Mouse (Mus musculus): ENCODE measurements around the gene Reln. TPM values are rescaled to one million over a fixed set of nuclear protein-coding genes. Genes with fewer than 3 reads are reported as not detected.
A peak's percentile ranks its signal among the peaks of the same experiment; 100 is the strongest.

Reln gene
- total RNA-seq, 2 experiments from 2014 or later, result 11.0 to 13.5 TPM

DNA sequence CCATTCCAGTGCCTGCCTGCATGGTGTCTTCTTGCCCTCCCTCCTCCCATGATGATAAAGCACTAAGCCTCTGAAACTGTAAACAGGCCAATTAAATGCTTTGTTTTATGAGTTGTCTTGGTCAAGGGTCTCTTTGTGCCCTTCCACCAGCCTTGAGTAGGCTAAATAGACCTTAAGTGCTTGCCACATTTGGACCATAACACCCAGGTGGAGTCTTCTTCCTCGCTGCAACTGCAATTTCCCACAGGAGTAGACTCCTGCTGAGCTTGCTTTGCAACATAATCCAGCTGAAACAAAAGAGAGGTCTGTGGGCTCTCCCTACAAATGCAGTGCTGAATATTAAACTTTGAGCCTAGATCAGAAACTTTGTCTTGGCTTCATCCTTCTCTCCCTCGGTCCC lies 35.5 kb downstream of the Reln start:
- no peak for DNase-seq (ENCODE audit: low spot score in 2 of 2)

DNA sequence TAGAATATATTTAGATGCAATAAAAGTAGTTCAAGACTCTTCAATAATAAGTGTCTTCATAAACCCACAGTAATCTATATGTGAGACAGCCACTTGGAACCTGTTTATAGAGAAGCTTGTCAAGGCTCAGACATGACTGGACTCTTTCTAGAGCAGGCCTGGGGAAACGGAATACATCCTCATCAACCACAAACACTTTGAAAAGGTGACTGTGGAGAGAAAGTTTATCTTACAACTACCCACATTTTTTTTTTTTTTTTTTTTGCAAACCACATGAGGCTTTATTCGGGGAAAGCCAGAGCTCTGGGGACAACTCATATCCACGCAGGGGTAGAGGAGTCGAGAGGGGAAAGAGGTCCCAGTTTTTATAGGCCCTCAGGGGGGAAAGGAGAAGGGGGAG lies 36.6 kb downstream of the Reln start:
- DNase-seq (ENCODE audit: low spot score in 2 of 2), result no peak

- no peak for DNase-seq (ENCODE audit: low spot score in 2 of 2)
These were observed 37.4 kb downstream of the Reln start for GRCm38 (mm10) chr5:22307072-22307471.

- no peak for DNase-seq (ENCODE audit: low spot score in 2 of 2)
These were observed 40.8 kb downstream of the Reln start for GRCm38 (mm10) chr5:22303709-22304108.

DNA sequence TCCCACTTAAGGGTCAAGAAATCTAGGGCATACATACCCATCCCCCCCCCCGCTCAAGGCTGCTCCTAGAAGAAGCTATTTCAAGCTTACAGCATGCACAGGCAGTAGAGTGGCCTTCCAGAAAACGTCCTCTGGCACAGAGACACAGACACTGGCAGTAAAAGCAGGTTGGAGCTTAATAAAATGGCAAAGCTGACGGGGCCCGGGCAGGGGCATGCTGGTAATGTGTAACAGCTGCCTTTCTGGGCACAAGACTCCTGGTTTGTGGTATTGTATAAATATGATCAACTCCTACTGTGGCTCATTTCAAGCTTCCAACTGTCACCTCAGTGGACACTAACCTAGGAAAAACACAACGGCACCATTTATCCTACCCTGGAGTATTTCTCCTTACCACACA lies 42.2 kb downstream of the Reln start:
- peak in 1 of 2 experiments; percentile 34 for DNase-seq (ENCODE audit: low spot score in 2 of 2)

GRCm38 (mm10) chr5:22300788-22301187 lies 43.7 kb downstream of the Reln start:
- no peak for DNase-seq (ENCODE audit: low spot score in 2 of 2)

DNA sequence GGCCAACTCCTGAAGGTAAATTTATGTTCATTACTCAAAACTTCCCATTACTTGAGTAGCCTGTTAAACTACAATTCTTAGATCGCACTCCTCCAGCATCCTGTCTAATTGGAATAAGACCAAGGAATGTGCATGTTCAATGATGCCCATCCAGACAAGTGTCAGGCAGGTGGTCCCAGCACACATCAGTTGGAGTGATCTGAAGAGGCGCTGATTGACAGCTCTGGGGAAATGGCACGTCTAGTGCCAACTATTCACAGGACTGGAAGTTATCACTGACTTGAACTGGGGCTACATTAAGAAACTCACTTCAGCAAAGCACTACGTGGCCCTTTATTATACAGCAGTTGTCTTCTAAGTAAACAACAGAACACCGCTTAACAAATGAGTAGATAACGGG lies 44.5 kb downstream of the Reln start:
- no peak for DNase-seq (ENCODE audit: low spot score in 2 of 2)

DNA sequence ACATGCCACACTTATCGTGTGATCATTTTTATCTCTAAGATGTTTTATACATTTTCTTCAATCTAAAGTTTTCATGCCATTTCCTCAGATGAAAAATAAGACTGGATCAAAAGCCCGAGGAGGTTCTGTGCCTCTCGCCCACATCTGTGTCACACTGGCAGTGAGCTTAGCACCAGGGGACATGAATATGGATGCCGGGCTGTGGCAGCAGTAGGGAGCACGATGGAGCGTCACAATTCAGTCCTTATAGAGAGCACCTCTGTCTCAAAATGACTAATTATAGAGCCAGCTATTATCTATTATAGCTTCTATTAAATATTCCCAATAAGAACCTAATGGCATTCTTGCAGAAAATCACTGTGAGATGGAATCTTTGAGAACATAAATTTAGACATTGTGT lies 49.3 kb downstream of the Reln start:
- no peak for DNase-seq (ENCODE audit: low spot score in 2 of 2)

DNA sequence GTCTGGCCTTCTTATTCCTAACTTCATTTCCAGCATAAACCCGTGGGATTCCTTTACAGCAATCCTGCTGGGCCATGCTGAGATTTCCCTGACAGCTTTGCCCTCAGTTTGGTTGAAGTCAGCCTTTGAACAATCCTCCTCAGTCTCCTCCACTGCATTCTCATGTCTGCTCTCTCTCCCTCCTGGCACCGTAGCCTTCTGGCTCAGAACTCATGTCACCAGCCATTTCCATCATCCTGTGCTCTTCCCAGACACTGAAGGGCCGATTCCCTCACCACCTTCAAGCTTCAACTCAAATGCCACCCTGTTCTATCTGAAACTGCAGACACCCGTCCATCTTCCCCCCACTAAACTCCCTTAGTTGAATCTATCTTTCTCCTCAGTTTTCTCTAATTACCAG lies 53.1 kb downstream of the Reln start:
- no peak for DNase-seq (ENCODE audit: low spot score in 2 of 2)

DNA sequence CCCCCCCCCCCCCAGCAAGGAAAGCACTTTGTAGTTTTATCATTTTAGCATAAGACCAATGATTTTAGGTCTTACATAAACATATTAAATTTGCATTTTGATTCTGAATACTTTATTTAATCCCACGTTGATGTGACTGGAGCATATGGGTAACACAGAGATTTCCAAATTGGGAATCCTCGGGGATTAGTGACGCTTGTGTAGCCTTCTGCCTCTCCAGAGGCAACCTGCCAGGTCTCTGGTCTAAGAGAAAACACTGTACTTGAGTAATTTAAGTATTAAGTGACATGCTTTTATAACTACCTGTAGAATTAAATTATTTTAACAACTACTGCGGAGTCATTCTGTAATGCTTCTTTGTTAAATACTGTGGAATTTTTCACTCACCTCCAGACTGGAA lies 59.1 kb downstream of the Reln start:
- no peak for DNase-seq (ENCODE audit: low spot score in 2 of 2)

DNA sequence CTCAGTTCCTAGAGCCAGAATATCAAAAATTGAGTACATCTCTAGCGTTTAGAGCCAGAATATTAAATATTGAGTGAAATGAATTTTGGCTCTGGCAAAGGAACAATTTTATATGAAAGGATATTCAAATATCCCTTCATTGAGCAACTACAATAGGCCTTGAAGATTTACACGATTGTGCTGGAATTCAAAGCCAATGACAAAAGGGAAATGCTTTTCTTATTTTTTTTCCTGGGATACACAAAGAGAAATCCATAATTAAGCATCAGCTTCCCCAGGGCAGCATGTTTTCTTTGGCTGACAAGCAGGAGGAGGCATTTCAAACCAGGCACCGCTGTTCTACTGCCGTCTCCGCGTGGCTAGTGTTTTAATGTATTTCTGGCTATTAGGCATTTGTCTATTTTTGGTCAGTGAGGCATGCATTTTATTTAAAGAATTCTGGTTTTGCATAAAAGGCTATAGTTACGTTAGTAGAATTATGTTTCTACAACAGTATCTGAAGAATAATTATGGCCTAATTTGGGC lies 62.3 kb downstream of the Reln start:
- no peak for DNase-seq (ENCODE audit: low spot score in 2 of 2)

GRCm38 (mm10) chr5:22280534-22281164 lies 63.9 kb downstream of the Reln start:
- DNase-seq (ENCODE audit: low spot score in 2 of 2), result no peak

GRCm38 (mm10) chr5:22279201-22279600 lies 65.3 kb downstream of the Reln start:
- no peak for DNase-seq (ENCODE audit: low spot score in 2 of 2)

GRCm38 (mm10) chr5:22274134-22274533 lies 70.4 kb downstream of the Reln start:
- no peak for DNase-seq (ENCODE audit: low spot score in 2 of 2)

GRCm38 (mm10) chr5:22266489-22267301 lies 77.8 kb downstream of the Reln start:
- no peak for DNase-seq (ENCODE audit: low spot score in 2 of 2)

DNA sequence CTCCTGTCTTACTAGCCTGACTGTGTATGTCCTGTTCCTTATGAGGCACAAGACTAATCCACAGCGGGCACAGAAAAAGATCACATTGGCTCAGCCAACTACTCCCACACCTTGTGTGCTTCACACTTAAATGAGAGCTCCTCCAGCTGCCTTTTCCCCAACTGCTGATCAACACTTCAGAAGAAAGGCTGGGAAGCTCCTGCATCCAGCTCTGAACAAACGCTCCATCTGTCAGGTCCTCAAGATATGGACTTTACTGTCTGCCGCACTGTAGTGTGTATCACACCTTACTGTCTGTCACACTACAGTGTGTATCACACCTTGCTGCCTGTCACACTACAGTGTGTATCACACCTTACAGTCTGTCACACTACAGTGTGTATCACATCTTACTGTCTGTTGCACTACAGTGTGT lies 82.1 kb downstream of the Reln start:
- no peak for DNase-seq (ENCODE audit: low spot score in 2 of 2)

DNA sequence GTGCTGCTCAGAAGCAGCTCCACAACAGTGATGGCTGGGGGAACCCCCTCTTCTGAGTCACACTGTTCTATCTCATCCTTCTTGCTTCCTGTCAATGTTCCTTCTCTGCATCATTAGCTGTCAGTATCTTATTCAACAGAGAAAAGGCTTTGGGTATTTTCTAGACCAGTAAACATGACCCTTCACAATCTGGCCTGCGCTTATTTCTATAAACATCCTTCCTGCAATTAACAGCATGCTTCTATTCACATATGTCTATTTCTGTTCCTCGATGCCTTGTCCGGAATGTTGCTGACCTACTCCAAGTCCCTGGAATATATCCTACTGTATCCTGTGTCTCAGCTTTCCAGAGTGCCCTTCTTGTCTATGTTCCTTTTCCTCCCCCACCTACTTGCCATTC lies 89.2 kb downstream of the Reln start:
- DNase-seq (ENCODE audit: low spot score in 2 of 2), result no peak

DNA sequence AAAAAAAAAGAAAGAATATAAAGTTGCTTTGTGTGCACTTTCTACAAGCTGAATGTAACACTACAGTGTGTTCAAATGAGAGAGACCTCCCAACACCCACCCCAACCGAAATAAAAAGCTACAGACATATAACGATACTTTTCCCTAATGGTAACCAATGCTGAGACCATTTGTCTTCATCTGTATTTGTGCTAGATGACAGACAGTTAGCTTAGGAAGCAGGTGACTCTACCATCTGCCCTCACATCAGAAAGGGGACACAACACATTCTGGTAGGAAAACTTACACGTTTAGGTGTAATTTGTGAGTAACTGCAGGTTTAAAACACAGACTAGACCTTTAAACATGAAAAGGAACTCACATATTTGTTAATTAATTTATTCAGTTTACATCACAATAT lies 90.6 kb downstream of the Reln start:
- no peak for DNase-seq (ENCODE audit: low spot score in 2 of 2)

- no peak for DNase-seq (ENCODE audit: low spot score in 2 of 2)
These were observed 91.2 kb downstream of the Reln start for GRCm38 (mm10) chr5:22253318-22253717.

DNA sequence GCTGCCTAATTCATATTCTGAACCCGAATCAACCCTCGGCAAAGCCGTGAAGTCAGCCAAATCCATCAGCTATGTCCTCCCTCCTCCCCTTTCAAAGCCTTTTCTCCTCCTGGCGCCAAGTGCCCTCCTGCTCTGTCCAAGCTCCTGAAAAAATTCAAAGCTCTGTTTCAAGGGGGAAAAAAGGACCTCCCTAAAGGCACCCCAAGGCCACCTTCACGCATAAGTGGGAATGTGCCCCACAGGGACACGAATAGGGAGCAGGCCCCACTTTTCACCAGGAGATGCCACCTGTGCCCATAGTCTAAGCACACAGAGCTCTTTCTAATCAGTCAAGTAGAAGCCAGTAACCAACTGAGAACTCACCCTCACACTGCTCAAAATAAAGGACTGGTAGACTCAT lies 96.7 kb downstream of the Reln start:
- no peak for DNase-seq (ENCODE audit: low spot score in 2 of 2)

DNA sequence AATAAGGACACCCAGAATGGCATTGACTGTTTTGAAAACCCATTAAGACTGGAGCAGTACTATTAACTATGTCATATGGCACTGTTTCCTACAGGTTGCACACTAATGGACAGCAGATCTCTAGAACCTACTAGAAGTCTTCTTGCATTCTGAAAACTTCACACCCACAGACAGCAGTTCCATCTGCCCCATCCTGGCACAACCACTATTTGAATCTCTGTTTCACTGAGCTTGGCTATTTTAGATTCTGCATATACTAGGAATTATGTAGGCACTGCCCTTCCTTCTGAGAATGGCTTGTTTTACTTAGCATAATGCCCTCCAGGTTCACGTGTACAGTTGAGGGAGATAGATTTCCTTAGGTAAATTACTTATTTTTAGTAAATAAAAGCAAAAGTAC lies 99.4 kb downstream of the Reln start:
- no peak for DNase-seq (ENCODE audit: low spot score in 2 of 2)

DNA sequence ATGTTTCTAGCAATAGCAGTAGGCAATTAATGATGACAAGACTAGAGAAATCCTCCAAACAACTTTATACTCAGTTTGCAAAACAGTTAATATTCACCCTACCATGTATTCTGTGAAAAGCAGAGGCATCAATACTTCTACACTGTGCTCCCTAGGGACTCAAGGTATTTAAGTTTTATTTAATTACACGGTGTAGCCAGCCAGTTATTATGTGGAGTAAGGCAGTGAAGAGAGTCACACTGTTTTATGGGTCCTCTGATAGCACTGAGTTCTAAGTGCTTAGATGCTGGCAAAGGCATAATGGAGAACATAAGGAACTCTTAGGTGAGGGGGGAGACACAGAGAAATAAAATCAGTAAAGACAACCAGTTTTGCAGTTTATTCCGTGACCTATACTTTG lies 101.0 kb downstream of the Reln start:
- no peak for DNase-seq (ENCODE audit: low spot score in 2 of 2)

DNA sequence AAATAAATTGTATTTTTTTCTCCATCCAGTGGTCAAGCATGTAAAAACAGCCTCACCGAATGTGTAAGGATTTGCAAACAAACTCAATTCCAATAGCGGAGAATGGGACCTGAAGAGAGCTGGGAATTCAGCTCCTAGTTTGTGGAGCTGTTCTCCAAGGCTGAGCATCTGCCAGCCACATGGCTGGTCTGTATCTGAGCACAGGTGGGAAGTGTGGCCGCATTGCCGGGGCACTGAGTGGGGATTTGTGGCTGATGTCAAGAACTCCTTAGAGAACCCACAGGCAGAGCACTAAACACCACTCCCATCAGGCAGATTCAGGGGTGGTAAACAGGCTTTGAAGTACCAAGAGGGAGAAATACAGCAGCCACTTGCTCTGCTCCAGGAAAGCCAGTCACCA lies 102.9 kb downstream of the Reln start:
- no peak for DNase-seq (ENCODE audit: low spot score in 2 of 2)
